Mouse (Mus musculus) neural tube, embryonic 15.5 days (tissue): ENCODE results near the gene Lama5. TPM values are rescaled to one million over a fixed set of nuclear protein-coding genes. Genes with fewer than 3 reads are reported as not detected.
A peak's percentile ranks its signal among the peaks of the same experiment; 100 is the strongest.
"Not testable (repeated sequence)": the region's sequence is repeated elsewhere in the genome, so short reads cannot be mapped to it uniquely, and the experiment has no call there.

Experiments
- ATAC-seq: fragments of 200-750 bp; cut with Nextera tagmentation; 2 replicates; pipeline ENCODE4 v1.8.0; 2017; ENCODE audit warnings: mild to moderate bottlenecking, moderate TSS enrichment, moderate library complexity; ENCODE audit not compliant: low FRiP score
- H3K27ac ChIP-seq: fragments of 300-500 bp; sonication (generic); replicated peaks from 2 replicates; pipeline ENCODE4 v1.5.1; 2015; ENCODE audit warnings: mild to moderate bottlenecking, inconsistent platforms
- H3K27me3 ChIP-seq: fragments of 300-500 bp; sonication (generic); replicated peaks from 2 replicates; pipeline ENCODE4 v1.6.1; 2015; ENCODE audit warnings: inconsistent platforms
- H3K36me3 ChIP-seq: fragments of 300-500 bp; sonication (generic); 2 replicates; pipeline ENCODE4 v1.6.1; 2015; ENCODE audit warnings: inconsistent platforms
- H3K4me1 ChIP-seq: fragments of 300-500 bp; sonication (generic); 2 replicates; pipeline ENCODE4 v1.6.1; 2015; ENCODE audit warnings: inconsistent platforms
- H3K4me2 ChIP-seq: fragments of 300-500 bp; sonication (generic); 2 replicates; pipeline ENCODE4 v1.6.1; 2015; ENCODE audit warnings: inconsistent platforms, mild to moderate bottlenecking, moderate library complexity
- H3K4me3 ChIP-seq: fragments of 300-500 bp; sonication (generic); replicated peaks from 2 replicates; pipeline ENCODE4 v1.5.1; 2015; ENCODE audit warnings: mild to moderate bottlenecking, inconsistent platforms
- H3K9ac ChIP-seq: fragments of 300-500 bp; sonication (generic); replicated peaks from 2 replicates; pipeline ENCODE4 v1.6.1; 2015; ENCODE audit warnings: mild to moderate bottlenecking, inconsistent platforms
- H3K9me3 ChIP-seq: fragments of 300-500 bp; sonication (generic); replicated peaks from 2 replicates; pipeline ENCODE4 v1.6.1; 2016; ENCODE audit warnings: inconsistent platforms
- WGBS: fragments of 180-500 bp; shearing (Covaris S2); methylation state at CpG from one replicate; pipeline ENCODE4 v1.1.7; 2015; ENCODE audit warnings: mixed read lengths; 5-methylcytosine and 5-hydroxymethylcytosine counted together
- polyA plus RNA-seq: library from polyadenylated mRNA; unstranded; fragments of >200 nt; fragmentation: Nextera tagmentation; extraction: Ambion mirVana; gene quantifications from 2 replicates; pipeline ENCODE4 v1.2.1, GENCODE M21; 2015

Lama5 gene
- polyA plus RNA-seq, 1 experiment from 2014 or later = 1.2 TPM

DNA sequence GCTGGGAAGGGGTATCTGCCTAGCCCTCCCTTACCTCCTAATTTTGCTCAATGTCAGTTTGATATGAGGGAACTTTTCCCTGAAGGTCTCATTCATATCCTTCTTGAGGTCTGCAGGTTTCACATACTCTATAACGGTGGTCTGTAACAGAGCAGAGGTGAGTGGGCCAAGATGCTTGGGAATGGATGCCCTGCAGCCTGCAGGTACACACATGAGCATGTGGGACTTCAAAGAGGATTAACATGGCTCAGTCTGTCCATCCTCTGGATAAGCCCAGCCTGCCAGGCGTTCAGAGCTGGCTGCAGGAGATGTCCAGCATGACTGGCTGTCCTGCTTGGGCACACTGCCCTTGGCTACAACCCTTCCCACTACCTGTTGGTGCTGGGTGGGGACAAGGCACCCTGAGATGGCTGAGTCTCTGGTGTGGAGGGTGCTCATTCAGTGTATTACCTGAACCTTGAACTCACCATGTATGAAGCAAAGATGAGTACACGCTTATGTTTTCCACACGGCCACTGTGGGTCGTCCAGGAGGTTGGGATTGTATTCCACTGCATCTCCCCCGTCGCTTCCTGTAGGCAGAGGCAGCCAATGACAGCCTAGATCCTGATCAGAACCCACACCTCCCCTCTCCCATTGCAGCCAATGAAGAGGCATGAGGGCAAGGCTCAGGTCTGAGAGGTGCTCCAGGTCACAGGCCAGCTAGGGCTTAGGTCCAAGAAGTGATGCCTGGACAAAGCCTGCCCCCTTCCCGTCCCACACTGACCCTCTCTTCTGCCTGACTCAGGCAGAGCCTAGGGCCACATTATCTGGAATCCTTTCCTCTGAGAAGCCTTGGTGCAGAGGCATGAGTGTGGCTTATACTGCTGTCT lies 35.2 kb upstream of the Lama5 start:
- ATAC-seq = no peak
- Histone ChIP-seq H3K4me2 (no peak overlapping the region), H3K27me3 (no peaks in the 10 kb centered on the region), H3K9me3 (no peaks in the 10 kb centered on the region), H3K4me1 (peaks cover 24% of the 10 kb centered on the region), H3K27ac (no peak overlapping the region), H3K4me3 (no peak overlapping the region), H3K36me3 (peaks cover 59% of the 10 kb centered on the region), H3K9ac (no peak overlapping the region)
- WGBS = 72% methylated on average over 8 of the region's 8 CpGs

DNA sequence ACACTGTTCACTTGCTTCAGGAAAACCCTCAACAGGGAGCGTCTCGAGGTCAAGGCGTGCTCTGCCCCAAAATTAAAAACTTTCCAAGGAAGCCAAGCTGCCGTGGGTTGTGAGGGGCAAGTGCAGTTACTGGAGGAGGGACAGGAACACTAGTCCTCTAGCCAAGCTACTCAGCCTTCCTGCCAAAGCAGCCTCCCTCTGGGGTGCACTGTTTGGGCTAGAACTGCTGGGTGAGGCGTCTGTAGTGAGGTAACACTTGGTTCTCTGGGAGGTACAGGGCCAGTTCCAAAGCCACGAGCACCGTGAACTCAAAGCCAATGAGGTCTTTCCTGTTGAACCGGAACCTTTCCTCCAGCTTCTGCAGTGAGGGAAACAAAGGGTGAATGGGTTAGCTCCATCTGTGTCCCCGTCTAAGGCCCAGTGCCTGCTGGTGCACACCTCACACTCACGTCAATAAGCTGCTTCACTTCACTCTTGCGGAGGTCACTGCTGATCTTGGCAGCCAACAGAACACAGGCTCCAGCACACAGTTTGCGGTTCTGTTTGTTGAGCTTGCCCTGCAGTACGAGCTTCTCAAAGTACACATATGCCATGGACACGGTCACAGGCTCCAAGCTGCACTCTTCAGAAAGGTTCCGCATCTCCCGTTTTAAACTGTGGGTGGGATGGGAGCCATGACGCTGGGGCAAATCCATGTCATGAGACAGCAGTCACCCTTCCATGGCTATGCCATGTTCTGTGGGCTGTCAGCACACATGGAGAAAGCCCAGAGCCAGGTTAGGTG lies 34.4 kb upstream of the Lama5 start:
- H3K27me3 ChIP-seq, H3K4me2 ChIP-seq, H3K4me3 ChIP-seq, ATAC-seq, H3K27ac ChIP-seq, H3K9ac ChIP-seq, H3K9me3 ChIP-seq: not testable (repeated sequence)
- WGBS = 72% methylated on average over 17 of the region's 17 CpGs
- Histone ChIP-seq H3K36me3 (peaks cover 59% of the 10 kb centered on the region), H3K4me1 (peaks cover 26% of the 10 kb centered on the region)

- not testable (repeated sequence) for H3K27me3 ChIP-seq, H3K4me2 ChIP-seq, ATAC-seq, H3K4me3 ChIP-seq, H3K9me3 ChIP-seq, H3K9ac ChIP-seq, H3K27ac ChIP-seq
- Histone ChIP-seq H3K36me3 (peaks cover 54% of the 10 kb centered on the region), H3K4me1 (peaks cover 26% of the 10 kb centered on the region)
- WGBS = 81% methylated on average over 10 of the region's 10 CpGs
Observed at GRCm38 (mm10) chr2:180258951-180259484, 33.4 kb upstream of the Lama5 start.

- H3K4me3 ChIP-seq = peak overlapping the region; percentile 84
- 55% methylated on average over 11 of the region's 11 CpGs for WGBS
- peaks cover 46% of the 10 kb centered on the region for H3K36me3 ChIP-seq
- peak overlapping the region; percentile 88 for H3K27ac ChIP-seq
- no peaks in the 10 kb centered on the region for H3K27me3 ChIP-seq
- H3K4me2 ChIP-seq = peak overlapping the region; percentile 88
- no peak for ATAC-seq
- H3K4me1 ChIP-seq = peaks cover 26% of the 10 kb centered on the region
- no peaks in the 10 kb centered on the region for H3K9me3 ChIP-seq
- H3K9ac ChIP-seq = peak overlapping the region; percentile 95
Observed at GRCm38 (mm10) chr2:180257963-180258865, 32.6 kb upstream of the Lama5 start.

GRCm38 (mm10) chr2:180257001-180257521 lies 31.4 kb upstream of the Lama5 start, which contains the start of gene Rps21:
TSS of gene Rps21 (plus strand) at chr2:180257377.
- H3K4me3 ChIP-seq = peak within 1 kb of the TSS; percentile 84
- peak within 1 kb of the TSS; percentile 88 for H3K4me2 ChIP-seq
- peak within 1 kb of the TSS; percentile 95 for H3K9ac ChIP-seq
- H3K36me3 ChIP-seq = peaks cover 36% of the 10 kb centered on the region
- WGBS = under 1% methylated on average over 37 of the region's 38 CpGs
- H3K4me1 ChIP-seq = peaks cover 26% of the 10 kb centered on the region
- H3K27me3 ChIP-seq = no peaks in the 10 kb centered on the region
- no peaks in the 10 kb centered on the region for H3K9me3 ChIP-seq
- peak; percentile 96 for ATAC-seq
- peak within 1 kb of the TSS; percentile 91 for H3K27ac ChIP-seq

DNA sequence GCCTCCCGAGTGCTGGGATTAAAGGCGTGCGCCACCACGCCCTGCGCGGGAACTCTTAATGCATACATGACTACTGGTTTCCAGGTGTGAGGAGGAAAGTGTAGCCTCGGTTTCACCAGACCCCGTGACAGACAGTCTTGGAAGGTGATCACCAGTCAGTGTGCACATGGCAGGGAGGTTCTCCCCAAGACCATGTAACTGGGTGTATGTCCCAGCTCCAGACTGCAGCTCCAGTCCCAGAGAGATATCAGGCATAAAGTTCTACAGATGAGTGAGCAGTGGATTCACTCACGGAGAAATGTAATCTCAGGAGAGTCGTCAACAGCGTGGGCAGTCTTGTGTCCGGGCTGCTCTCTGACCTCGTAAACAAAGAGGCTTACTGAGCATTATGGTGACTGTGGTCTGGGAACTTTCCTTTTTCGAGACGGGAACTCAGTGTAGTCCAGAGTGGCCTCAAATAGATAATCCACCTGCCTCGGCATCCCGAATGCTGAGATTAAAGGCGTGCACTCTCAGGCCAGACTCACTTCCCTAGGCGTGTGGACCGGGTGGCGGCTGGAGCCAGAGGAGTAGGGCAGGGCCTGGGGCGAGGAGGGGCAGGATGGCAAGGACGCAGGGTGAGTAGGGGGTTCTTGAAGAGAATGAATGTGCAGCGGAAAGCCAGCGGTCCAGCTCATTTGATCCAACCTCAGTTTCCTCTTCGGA lies 30.8 kb upstream of the Lama5 start:
- 24% methylated on average over 26 of the region's 26 CpGs for WGBS
- Histone ChIP-seq H3K4me1 (peaks cover 29% of the 10 kb centered on the region), H3K36me3 (peaks cover 30% of the 10 kb centered on the region), H3K4me3 (peak overlapping the region; percentile 84), H3K9ac (peak overlapping the region; percentile 64), H3K27me3 (no peaks in the 10 kb centered on the region), H3K27ac (peak overlapping the region; percentile 91), H3K9me3 (no peaks in the 10 kb centered on the region), H3K4me2 (peak overlapping the region; percentile 88)
- peak; percentile 70 for ATAC-seq

- WGBS = 95% methylated on average over 9 of the region's 9 CpGs
- no peak for ATAC-seq
- H3K9ac ChIP-seq = no peak overlapping the region
- peaks cover 33% of the 10 kb centered on the region for H3K4me1 ChIP-seq
- H3K4me3 ChIP-seq = peak overlapping the region; percentile 84
- no peak overlapping the region for H3K27ac ChIP-seq
- H3K36me3 ChIP-seq = peaks cover 23% of the 10 kb centered on the region
- no peaks in the 10 kb centered on the region for H3K27me3 ChIP-seq
- H3K9me3 ChIP-seq = no peaks in the 10 kb centered on the region
- peak overlapping the region; percentile 88 for H3K4me2 ChIP-seq
Observed at GRCm38 (mm10) chr2:180255701-180256100, 30.0 kb upstream of the Lama5 start.

DNA sequence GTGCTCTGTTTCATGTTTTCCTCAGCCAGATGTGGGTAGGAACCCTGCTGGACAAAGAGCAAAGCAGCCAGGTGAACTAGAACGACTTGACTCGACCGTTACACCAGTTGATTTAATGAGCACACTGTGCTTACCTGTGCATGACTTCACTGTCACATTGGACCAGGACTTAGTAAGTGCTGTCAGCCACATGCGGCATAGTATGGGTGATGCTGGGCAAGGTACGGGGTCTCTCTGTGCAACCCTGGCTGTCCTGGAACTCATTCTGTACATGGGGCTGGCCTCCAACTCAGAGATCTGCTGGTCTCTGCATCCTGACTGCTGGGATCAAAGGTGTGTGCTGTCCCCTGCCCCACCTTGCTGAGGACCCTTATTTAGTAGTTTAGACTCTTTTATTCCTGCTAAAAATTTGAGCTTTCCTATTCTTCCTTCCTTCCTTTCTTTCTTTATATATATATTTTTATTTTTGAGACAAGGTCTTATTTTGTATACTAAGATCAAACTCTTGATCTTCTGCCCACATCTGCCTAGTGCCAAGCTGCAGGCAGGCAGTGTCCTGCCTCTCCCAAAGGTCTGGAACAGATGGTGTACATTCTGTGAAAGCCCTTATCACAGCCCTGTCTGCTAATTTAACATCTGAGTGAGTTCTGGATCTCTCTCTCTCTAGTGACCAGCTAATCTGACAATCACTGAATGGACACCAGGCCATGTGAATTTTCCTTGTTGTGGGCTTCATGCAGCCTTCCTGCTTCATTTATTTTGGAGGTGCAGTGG lies 29.0 kb upstream of the Lama5 start:
- Histone ChIP-seq H3K27ac (no peak overlapping the region), H3K4me2 (no peak overlapping the region), H3K4me1 (peaks cover 33% of the 10 kb centered on the region), H3K9me3 (no peaks in the 10 kb centered on the region), H3K36me3 (peaks cover 13% of the 10 kb centered on the region), H3K27me3 (no peaks in the 10 kb centered on the region), H3K4me3 (no peak overlapping the region), H3K9ac (no peak overlapping the region)
- WGBS = 96% methylated on average over 5 of the region's 5 CpGs
- ATAC-seq = no peak

DNA sequence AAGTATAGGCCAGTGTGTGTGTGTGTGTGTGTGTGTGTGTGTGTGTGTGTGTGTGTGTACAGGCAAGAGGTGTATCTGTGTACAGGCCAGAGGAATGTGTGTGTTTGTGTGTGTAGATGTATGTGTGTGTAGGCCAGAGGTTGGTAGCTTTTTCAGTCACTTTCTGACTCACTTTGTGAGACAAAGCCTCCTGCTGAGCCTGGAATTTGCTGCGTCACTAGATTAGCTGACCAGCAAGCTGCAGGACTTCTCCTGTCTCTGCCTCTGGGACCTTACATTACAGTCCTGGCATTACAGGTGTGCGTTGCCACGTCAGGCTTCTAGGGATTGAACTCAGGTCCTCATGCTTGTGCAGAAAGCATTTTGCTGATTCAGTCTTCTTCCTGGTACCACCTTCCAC lies 26.2 kb upstream of the Lama5 start:
- H3K9me3 ChIP-seq = no peaks in the 10 kb centered on the region
- H3K27me3 ChIP-seq = no peaks in the 10 kb centered on the region
- no peak overlapping the region for H3K4me2 ChIP-seq
- no peak overlapping the region for H3K27ac ChIP-seq
- no peaks in the 10 kb centered on the region for H3K36me3 ChIP-seq
- ATAC-seq = no peak
- H3K4me3 ChIP-seq = no peak overlapping the region
- whole genome bisulfite sequencing = 55% methylated on average over 3 of the region's 3 CpGs
- H3K9ac ChIP-seq = no peak overlapping the region
- H3K4me1 ChIP-seq = peaks cover 18% of the 10 kb centered on the region
